ENCODE assay signal across 14 mouse cellular contexts in the genomic region with DNA sequence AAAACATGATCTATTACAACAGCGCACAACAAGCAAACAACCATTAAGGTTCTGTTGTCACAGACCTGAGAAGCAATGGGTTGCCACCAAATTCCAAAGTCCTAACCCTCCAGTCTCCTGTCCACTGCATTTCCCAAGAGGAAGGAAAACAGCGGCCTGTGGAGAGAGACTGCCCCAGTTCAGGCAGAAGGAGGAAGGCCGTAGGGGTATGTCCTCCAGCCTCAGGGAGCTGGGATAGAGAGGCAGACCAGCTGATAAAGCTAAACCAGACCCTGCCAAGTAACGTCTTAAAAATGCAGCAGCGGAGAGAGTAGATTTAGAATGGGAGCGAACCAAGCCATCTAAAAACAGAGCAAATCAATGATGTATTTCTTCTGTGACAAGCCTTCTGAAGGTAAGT. TPM values are rescaled to one million over a fixed set of nuclear protein-coding genes. Genes with fewer than 3 reads are reported as not detected.
DNase-seq lines count a peak whose midpoint lies in the region; ATAC-seq and TF ChIP-seq lines count a peak whose summit lies in the region.
"Had no signal": no experiment of that assay in that cellular context is flagged by ENCODE, and none has a peak within 500 bp of the region (broad histone marks: within the 10 kb centered on the region; RNA-seq: fewer than 3 reads in every experiment).

No protein-coding gene starts in this region.

- H3K36me3 ChIP-seq in kidney, embryonic 15.5 days = no peaks in the 10 kb centered on the region
- no peaks in the 10 kb centered on the region for H3K36me3 ChIP-seq in heart, embryonic 11.5 days (ENCODE audit: control insufficient read depth, insufficient read depth, low read length)
- H3K36me3 ChIP-seq in limb, embryonic 13.5 days = no peaks in the 10 kb centered on the region
- H3K36me3 ChIP-seq: forebrain, embryonic 12.5 days had no signal

- no peak overlapping the region for H3K4me2 ChIP-seq in kidney, embryonic 15.5 days
- no peak overlapping the region for H3K4me2 ChIP-seq in heart, embryonic 11.5 days
- H3K4me2 ChIP-seq in limb, embryonic 13.5 days (replicated peaks) = no peak overlapping the region
- H3K4me2 ChIP-seq: forebrain, embryonic 12.5 days had no signal

- peak overlapping the region; percentile 90 for H3K27ac ChIP-seq in kidney, embryonic 15.5 days
- H3K27ac ChIP-seq in cortical plate, adult 2 months (ENCODE audit: insufficient read depth, low read length) = peak overlapping the region; percentile 89; the same call in 1 of the 2 replicates
- peak overlapping the region; percentile 41; the same call in 1 of the 2 replicates for H3K27ac ChIP-seq in heart, embryonic 11.5 days (ENCODE audit: low read depth, low read length)
- H3K27ac ChIP-seq in limb, embryonic 13.5 days = peak overlapping the region; percentile 86; the same call in 1 of the 2 replicates
- H3K27ac ChIP-seq: forebrain, embryonic 12.5 days had no signal

- H3K9me3 ChIP-seq in kidney, embryonic 15.5 days (replicated peaks) = no peaks in the 10 kb centered on the region
- H3K9me3 ChIP-seq in heart, embryonic 11.5 days (replicated peaks; ENCODE audit: control insufficient read depth, low read length) = no peaks in the 10 kb centered on the region
- no peaks in the 10 kb centered on the region for H3K9me3 ChIP-seq in limb, embryonic 13.5 days
- H3K9me3 ChIP-seq: forebrain, embryonic 12.5 days; megakaryocyte, embryonic 14.5 days had no signal

- H3K9ac ChIP-seq in kidney, embryonic 15.5 days = no peak overlapping the region
- no peak overlapping the region for H3K9ac ChIP-seq in heart, embryonic 11.5 days (ENCODE audit: low read depth, low read length)
- H3K9ac ChIP-seq in limb, embryonic 13.5 days = no peak overlapping the region
- H3K9ac ChIP-seq: forebrain, embryonic 12.5 days had no signal

- 65% methylated on average over 6 of the region's 6 CpGs for WGBS in kidney, embryonic 15.5 days
- 58% methylated on average over 6 of the region's 6 CpGs for WGBS in heart, embryonic 11.5 days (ENCODE audit: insufficient replicate concordance)
- 69% methylated on average over 6 of the region's 6 CpGs for WGBS in limb, embryonic 13.5 days

- DNase-seq in kidney, adult 8-10 months = no peak
- DNase-seq in embryo, embryonic 9.5 days (ENCODE audit: extremely low spot score) = no peak
- no peak for DNase-seq in cerebellum, adult 11-12 months
- DNase-seq in layer of hippocampus, adult 9-10 months (ENCODE audit: low spot score) = no peak
- DNase-seq: cerebellum, postnatal 14 days; gastrocnemius, postnatal 36 days; kidney, adult 18-20 months had no signal

- ATAC-seq in kidney, embryonic 15.5 days (replicated peaks; ENCODE audit: low FRiP score) = no peak
- no peak for ATAC-seq in heart, embryonic 11.5 days (replicated peaks; ENCODE audit: insufficient number of reproducible peaks, low FRiP score, low TSS enrichment)
- no peak for ATAC-seq in limb, embryonic 13.5 days (ENCODE audit: low FRiP score, low read depth)

- H3K27me3 ChIP-seq in kidney, embryonic 15.5 days = no peaks in the 10 kb centered on the region
- H3K27me3 ChIP-seq in heart, embryonic 11.5 days (ENCODE audit: control insufficient read depth, insufficient read depth, low read length) = no peaks in the 10 kb centered on the region
- H3K27me3 ChIP-seq in limb, embryonic 13.5 days = no peaks in the 10 kb centered on the region
- H3K27me3 ChIP-seq: CH12.LX; forebrain, embryonic 12.5 days had no signal

- H3K4me1 ChIP-seq in kidney, embryonic 15.5 days = peaks cover 53% of the 10 kb centered on the region
- H3K4me1 ChIP-seq in cortical plate, adult 2 months (ENCODE audit: control insufficient read depth, insufficient read depth, low read length) = peaks cover 2% of the 10 kb centered on the region
- peaks cover 29% of the 10 kb centered on the region for H3K4me1 ChIP-seq in heart, embryonic 11.5 days (ENCODE audit: control insufficient read depth, insufficient read depth, low read length)
- H3K4me1 ChIP-seq in limb, embryonic 13.5 days = peaks cover 48% of the 10 kb centered on the region

- no peak for TF ChIP-seq CTCF in cortical plate, adult 2 months (IDR thresholded peaks at IDR 0.05; ENCODE audit: extremely low read depth, insufficient read depth, low read length)

- H3K4me3 ChIP-seq in kidney, embryonic 15.5 days (replicated peaks) = no peak overlapping the region
- H3K4me3 ChIP-seq in cortical plate, adult 2 months (ENCODE audit: insufficient read depth, low read length) = no peak overlapping the region
- no peak overlapping the region for H3K4me3 ChIP-seq in heart, embryonic 11.5 days (ENCODE audit: low read depth, low read length)
- H3K4me3 ChIP-seq in limb, embryonic 13.5 days = no peak overlapping the region
- H3K4me3 ChIP-seq: forebrain, embryonic 12.5 days; megakaryocyte, embryonic 14.5 days had no signal

- no peak for TF ChIP-seq POLR2A in cortical plate, adult 2 months (IDR thresholded peaks at IDR 0.05; ENCODE audit: extremely low read depth, insufficient read depth, low read length)

RNA-seq across cellular contexts. Expression of gene Sowahb, which starts 44.8 kb away (rescaled TPM):
- polyA plus RNA-seq in kidney, embryonic 15.5 days (2015; fragmentation: Nextera tagmentation; extraction: Ambion mirVana) = 1.4 and 1.5 TPM in 2 replicates
- polyA plus RNA-seq in cortical plate, adult 2 months (2012; rRNA removed) = 10.5 and 11.8 TPM in 2 replicates
- 0.13 and 0.15 TPM in 2 replicates for polyA plus RNA-seq in heart, embryonic 11.5 days (2014; fragmentation: Nextera tagmentation; extraction: Ambion mirVana)
- 0.19 and 0.43 TPM in 2 replicates for polyA plus RNA-seq in limb, embryonic 13.5 days (2015; fragmentation: Nextera tagmentation; extraction: Ambion mirVana)
